Mouse (Mus musculus): Measurements from ENCODE around the gene Myo1e.

The Myo1e gene

GRCm38 (mm10) chr9:70220461-70221170 lies 13.5 kb downstream of the Myo1e start:
- no peak for DNase-seq (ENCODE audit: low read depth, low spot score)

GRCm38 (mm10) chr9:70223142-70223541 lies 16.0 kb downstream of the Myo1e start:
- DNase-seq (ENCODE audit: low read depth, low spot score) = no peak

DNA sequence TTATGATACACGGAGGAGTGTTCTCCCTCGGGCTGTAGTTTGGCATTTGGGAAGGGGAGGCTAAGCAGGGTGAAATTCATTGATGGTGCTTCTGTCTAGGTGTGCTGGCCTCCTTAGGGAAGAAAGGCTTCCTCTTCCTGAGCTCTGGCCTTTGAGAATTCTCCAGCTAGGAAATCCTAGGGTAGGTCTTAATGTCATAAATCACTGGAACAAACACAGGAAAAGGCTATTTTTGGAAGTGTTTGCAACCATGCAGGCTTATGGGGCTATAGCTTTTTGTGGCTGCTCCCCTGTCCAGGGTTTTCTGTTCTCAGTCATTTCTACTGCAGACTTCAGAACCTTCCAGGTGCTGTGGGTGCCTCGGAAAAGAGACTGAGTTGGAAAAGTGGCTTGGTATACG lies 16.9 kb downstream of the Myo1e start:
- no peak for DNase-seq (ENCODE audit: low read depth, low spot score)

GRCm38 (mm10) chr9:70226359-70226758 lies 19.2 kb downstream of the Myo1e start:
- no peak for DNase-seq (ENCODE audit: low read depth, low spot score)

GRCm38 (mm10) chr9:70229823-70230222 lies 22.7 kb downstream of the Myo1e start:
- no peak for DNase-seq (ENCODE audit: low read depth, low spot score)

- no peak for DNase-seq (ENCODE audit: low read depth, low spot score)
These were observed 25.2 kb downstream of the Myo1e start for GRCm38 (mm10) chr9:70232044-70233010.

GRCm38 (mm10) chr9:70237136-70237535 lies 30.0 kb downstream of the Myo1e start:
- DNase-seq (ENCODE audit: low read depth, low spot score) = no peak

DNA sequence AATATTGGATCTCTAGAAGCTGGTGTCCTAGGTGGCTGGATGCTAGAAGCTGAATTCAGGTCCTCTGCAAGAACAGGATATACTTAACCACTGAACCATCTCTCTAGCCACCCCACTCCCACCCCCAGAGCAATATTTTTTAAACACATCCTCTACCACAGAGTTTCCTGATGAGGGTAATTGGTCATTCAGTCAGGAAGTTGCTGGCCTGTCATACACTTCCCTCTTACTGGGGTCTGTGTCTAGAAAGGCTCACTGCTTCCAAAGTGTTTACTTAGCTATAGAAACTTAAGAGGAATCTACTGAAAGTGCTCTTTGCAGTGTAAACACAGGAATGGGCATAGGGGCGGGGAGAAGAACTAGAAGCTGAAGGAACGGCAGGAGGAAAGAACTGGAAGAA lies 30.4 kb downstream of the Myo1e start:
- no peak for DNase-seq (ENCODE audit: low read depth, low spot score)

GRCm38 (mm10) chr9:70238391-70238790 lies 31.2 kb downstream of the Myo1e start:
- no peak for DNase-seq (ENCODE audit: low read depth, low spot score)

DNA sequence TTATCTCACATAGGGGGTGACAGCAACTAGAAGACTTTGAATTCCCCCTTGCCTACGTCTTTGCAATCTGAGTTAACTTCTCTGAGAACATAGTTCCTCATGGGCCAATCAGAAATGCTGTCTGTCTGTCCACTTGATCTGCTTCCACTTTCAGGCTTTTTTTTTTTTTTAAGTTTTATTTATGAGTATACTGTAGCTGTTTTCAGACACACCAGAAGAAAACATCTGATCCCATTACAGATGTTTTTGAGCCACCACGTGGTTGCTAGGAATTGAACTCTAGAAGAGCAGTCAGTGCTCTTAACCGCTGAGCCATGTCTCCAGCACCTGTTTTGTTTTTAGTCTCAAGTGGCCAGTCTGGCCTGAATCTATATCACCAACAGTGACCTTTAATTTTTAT lies 32.1 kb downstream of the Myo1e start:
- DNase-seq (ENCODE audit: low read depth, low spot score) = no peak

GRCm38 (mm10) chr9:70240703-70241410 lies 33.7 kb downstream of the Myo1e start:
- DNase-seq (ENCODE audit: low read depth, low spot score) = no peak

- DNase-seq (ENCODE audit: low read depth, low spot score) = no peak
These were observed 34.3 kb downstream of the Myo1e start for GRCm38 (mm10) chr9:70241411-70241961.

DNA sequence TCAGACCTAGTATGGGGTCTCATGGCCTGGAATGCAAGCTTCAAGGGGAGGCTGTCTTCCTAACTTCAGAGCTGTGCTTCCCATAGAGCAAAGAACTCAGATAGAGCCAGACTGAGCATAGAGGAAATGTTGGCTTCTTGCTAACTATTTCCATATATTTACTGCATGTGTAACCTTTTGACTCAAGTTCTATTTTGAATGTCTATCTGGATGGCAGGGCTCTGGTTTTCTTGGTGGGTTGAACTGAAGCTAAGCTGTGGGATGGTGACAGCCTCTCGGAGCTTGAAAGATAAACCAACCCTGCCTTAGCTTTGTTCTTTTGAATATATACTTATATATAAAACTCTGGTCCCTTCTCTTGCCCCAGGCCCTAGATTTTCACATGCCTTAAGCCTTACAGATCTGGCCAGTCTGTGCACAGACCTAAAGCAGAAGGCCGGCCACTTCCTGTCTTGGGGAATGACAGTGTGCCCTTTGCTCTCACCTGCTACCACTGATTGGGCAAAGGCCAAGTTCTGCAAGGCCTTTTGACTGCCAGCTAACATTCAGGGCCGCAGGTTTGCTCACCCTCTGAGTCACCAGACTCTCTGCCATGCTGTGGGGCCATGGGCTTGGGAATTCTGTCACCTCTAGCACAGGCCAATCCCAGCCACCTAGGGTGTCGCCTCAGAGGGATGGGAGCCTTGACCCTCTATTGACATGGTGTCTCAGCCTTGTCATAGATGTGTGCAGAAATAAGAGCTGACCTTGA lies 35.1 kb downstream of the Myo1e start:
- no peak for DNase-seq (ENCODE audit: low read depth, low spot score)

- DNase-seq (ENCODE audit: low read depth, low spot score) = no peak
These were observed 36.1 kb downstream of the Myo1e start for GRCm38 (mm10) chr9:70243241-70243640.

DNA sequence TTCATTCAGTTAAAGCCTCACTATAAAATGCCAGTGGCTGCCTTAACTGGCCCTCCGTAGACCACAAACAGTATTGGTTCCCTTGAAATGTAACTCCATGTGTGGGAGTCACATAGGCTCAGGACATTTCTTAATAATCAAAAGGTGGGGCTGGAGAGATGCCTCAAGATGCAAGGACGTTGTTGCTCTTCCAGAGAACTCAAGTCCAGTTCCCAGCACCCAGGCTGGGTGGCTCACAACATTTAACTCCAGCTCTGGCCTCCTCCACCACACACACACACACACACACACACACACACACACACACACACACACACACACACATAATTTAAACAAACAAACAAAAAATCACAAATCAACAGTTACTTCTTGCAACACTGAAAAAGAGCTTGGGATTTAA lies 36.6 kb downstream of the Myo1e start:
- DNase-seq (ENCODE audit: low read depth, low spot score) = no peak

DNA sequence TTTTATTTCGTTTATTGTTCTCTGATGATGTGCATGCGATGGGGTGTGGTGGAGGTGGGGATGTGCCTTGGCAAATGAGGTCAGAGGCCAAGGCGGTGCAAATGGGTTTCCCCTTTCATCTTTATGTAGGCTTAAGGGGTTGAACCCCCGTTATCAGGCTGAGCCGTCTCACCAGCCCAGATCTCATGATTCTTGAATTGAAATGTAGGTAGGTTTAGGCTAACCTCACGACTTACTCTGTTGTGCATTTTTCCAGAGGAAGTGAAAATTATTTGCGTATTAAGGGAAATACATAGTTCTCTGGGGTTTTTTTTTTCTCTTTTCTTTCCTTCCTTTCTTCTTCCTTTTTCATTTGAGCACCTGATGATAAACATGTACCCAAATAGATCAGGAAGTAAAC lies 37.0 kb downstream of the Myo1e start:
- no peak for DNase-seq (ENCODE audit: low read depth, low spot score)

DNA sequence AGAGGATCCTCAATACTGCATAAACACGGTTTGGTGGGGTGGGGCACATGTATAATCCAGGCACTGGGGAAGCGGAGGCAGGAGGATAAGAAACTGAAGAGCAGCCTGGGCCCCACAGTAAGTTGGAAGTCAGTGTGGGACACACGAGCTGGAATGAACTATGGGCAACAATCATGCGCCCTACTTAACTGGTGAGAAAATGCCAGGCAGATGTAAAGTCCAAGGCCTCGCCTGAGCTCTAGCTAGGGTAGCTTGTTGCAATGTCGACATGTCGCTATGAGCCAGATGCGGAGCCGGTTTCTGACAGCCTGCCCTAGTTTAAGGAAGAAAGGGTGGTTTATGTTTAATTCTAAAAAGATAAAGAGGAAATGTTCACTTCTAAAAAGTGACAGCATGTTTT lies 37.9 kb downstream of the Myo1e start:
- no peak for DNase-seq (ENCODE audit: low read depth, low spot score)

- peak; percentile 42 for DNase-seq (ENCODE audit: low read depth, low spot score)
These were observed 39.3 kb downstream of the Myo1e start for GRCm38 (mm10) chr9:70246427-70246826.

DNA sequence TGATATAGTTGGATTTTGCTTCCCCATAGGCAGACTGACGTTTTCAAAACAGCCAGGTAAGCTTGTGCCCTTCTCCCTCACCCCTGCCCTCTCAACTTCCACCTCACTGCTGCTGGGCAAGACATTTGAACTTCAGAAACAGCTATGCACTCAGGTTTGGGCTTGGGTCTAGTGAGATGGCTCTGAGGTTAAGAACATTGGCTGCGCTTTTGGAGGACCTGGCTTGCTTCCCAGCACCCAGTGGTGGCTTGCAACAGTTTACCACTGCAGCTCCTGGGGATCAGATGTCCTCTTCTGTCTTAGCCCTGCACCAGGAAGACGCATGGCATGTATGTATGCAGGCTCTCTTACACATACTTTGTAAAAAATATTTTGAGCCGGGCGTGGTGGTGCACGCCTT lies 40.9 kb downstream of the Myo1e start:
- no peak for DNase-seq (ENCODE audit: low read depth, low spot score)

GRCm38 (mm10) chr9:70248826-70249225 lies 41.7 kb downstream of the Myo1e start:
- DNase-seq (ENCODE audit: low read depth, low spot score) = no peak
